Mouse (Mus musculus) pancreas, adult 10 weeks (tissue): ENCODE measurements around the gene Gm3512. TPM values are rescaled to one million over a fixed set of nuclear protein-coding genes. Genes with fewer than 3 reads are reported as not detected.

Source experiments
- polyA plus RNA-seq: library from polyadenylated mRNA; stranded (reverse); fragments of 350-450 nt; fragmentation: Illumina TruSeq; extraction: RNeasy Lipid Tissue Mini Kit (QIAGEN cat#74804); gene quantifications from one replicate; pipeline ENCODE4 v1.2.3, GENCODE M21; 2015; ENCODE audit warnings: low read depth, low replicate concordance; ENCODE audit not compliant: insufficient read depth

Gene Gm3512
- not detected for polyA plus RNA-seq

DNA sequence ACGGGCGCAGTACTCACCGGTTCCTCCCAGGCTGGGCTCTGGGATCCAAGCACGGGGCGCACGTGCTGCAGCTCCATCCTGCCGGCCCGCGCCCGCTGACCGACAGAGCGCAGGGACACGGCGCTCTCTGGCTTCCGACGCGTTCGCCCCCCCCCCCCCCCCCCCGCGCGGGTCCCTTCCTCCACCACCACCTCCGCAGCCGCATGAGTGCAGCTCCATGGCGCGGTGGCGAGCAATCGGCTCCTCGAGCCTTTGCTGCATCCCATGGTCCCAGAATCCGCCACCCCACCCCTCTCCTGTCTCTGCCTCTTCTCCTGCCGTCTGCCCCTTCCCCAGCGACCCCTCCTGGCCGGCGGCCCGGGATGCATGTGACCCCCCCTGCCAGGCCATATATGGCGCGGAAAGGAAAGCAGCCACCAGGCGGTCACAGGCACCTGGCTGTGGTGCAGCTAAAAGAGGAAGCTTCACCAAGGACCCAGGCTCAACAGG is at the start of gene Gm3512:
Gm3512 (minus strand) TSS at position 51 of the 489 bp plus-strand sequence.

DNA sequence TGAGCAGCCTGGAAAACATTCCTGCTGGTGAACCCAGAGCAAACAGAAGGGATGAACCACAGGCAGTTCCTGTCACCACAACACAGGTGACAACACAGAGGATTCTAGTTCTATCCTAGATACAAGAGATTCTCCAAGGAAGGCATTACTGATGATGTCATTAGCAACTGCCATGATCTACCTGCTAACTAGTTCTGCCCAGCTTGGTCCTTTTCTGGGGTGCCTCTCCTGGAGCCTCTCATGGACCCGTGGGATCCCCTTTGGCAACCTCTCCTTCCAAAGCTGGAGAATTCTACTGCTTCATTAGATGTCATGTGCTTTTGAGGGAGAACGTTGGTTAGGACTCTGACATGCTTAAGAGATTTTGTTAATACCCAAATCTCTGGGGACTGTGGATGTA is 20.1 kb upstream of the Gm3512 start, which contains the start of gene Gm16434:
Gm16434 (minus strand) TSS at position 101 of the 400 bp plus-strand sequence.

GRCm38 (mm10) chr14:7125312-7125711 is 49.0 kb downstream of the Gm3512 start, which contains the start of gene Gm6676:
Gm6676 (minus strand) TSS chr14:7125412.

Other genes starting within 250 kb of the Gm3512 start
- not detected for gene Gm6356, start 200.7 kb downstream of the Gm3512 start, polyA plus RNA-seq
- not detected for gene Gm10406, start 147.1 kb downstream of the Gm3512 start, polyA plus RNA-seq
- gene Gm3685, start 129.6 kb downstream of the Gm3512 start, polyA plus RNA-seq, result not detected
- not detected for gene Gm3696, start 73.9 kb downstream of the Gm3512 start, polyA plus RNA-seq
- not detected for gene Gm6676, start 49.1 kb downstream of the Gm3512 start, polyA plus RNA-seq
- not detected for gene Gm16434, start 20.0 kb upstream of the Gm3512 start, polyA plus RNA-seq
- gene Gm3727, start 90.2 kb upstream of the Gm3512 start, polyA plus RNA-seq, result not detected
- gene Gm3739, start 140.5 kb upstream of the Gm3512 start, polyA plus RNA-seq, result not detected
- not detected for gene Gm5797, start 157.9 kb upstream of the Gm3512 start, polyA plus RNA-seq
- not detected for gene Gm8374, start 190.6 kb upstream of the Gm3512 start, polyA plus RNA-seq